Mouse (Mus musculus): Measurements from ENCODE around the gene Mrps21. TPM values are rescaled to one million over a fixed set of nuclear protein-coding genes. Genes with fewer than 3 reads are reported as not detected.

The Mrps21 gene
- polyA plus RNA-seq, 1 experiment from 2014 or later: 252 TPM

DNA sequence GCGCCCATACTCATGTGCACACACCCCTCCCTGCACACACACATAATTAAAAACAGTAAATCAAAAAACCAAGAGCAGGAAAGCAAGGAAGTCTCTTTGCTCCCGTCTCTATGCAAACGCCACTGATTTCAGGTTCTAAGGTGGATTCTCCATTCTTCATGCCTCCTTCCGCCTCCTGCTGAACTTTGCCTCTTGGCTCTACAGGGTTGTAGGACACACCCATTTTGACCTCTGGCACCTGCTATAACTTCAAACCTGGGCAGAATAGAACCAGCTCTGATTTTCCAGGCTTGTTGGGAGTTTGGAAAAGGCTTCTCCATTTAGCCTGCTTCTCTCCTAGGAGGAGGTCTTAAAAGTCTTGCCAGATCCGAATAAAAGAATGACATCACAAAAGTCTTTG, 13.1 kb upstream of the Mrps21 start:
- ATAC-seq: no peak
- TF ChIP-seq EP300 (IDR thresholded peaks at IDR 0.05) (no peak), CTCF (IDR thresholded peaks at IDR 0.05) (no peak)

DNA sequence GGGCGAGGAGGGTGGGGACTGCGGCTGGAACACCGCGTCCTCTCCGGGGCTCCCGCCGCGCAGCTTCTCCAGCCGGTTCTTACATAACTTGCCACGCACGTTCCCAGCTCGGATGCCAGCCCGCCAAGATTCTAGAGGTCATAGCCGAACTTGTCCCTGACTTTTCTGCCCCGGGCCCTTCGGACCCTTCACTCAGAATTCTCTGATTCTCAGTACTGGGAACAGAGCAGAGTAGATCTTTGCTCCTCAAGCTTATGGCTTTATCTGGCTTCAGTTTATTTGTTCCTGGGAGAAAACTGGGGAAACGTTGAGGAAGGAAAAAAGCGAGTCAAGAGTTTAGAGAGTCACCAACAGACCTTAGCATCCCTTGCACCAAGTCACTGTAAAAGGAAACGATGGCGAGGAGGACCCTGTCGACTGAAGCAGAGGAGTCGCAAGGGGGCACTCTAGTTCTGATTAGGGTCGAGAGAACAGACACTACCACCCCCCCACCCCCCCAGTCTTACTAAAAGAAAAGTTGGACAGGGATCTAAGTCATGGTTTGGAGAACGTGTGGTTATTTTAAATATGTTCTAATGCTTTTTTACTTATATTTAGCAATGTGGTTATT, 11.6 kb upstream of the Mrps21 start:
- H3K36me3 ChIP-seq (ENCODE audit: insufficient read depth, low read length): 0 out of 2 replicates have a peak, but pooled peaks cover 2% of the 10 kb centered on the region
- H3K9me3 ChIP-seq (ENCODE audit: low read length): no peaks in the 10 kb centered on the region
- 2% methylated on average over 24 of the region's 24 CpGs for WGBS
- H3K27ac ChIP-seq (ENCODE audit: low read length): peak overlapping the region; percentile 52
- ATAC-seq: peak; percentile 27; the same call in 1 of the 2 replicates
- TF ChIP-seq EP300 (IDR thresholded peaks at IDR 0.05) (peak; percentile 48; the same call in 1 of the 2 replicates), CTCF (IDR thresholded peaks at IDR 0.05) (peak; percentile 72)
- peak overlapping the region; percentile 38 for H3K4me3 ChIP-seq (ENCODE audit: low read depth, low read length)
- H3K9ac ChIP-seq (replicated peaks; ENCODE audit: low read depth): peak overlapping the region; percentile 4; the same call in 1 of the 2 replicates
- H3K4me2 ChIP-seq (replicated peaks; ENCODE audit: low read depth, low read length): peak overlapping the region; percentile 82
- H3K27me3 ChIP-seq (replicated peaks; ENCODE audit: insufficient read depth, low read length): no peaks in the 10 kb centered on the region
- DNase-seq (ENCODE audit: low spot score): peak; percentile 86
- peaks cover 11% of the 10 kb centered on the region; the same call in 1 of the 2 replicates for H3K4me1 ChIP-seq (ENCODE audit: insufficient read depth, low read depth, low read length)

More for the DNA sequence above, 13.1 kb upstream of the Mrps21 start:
- Histone ChIP-seq H3K4me2 (replicated peaks; ENCODE audit: low read depth, low read length) (no peak overlapping the region), H3K27ac (ENCODE audit: low read length) (no peak overlapping the region), H3K36me3 (ENCODE audit: insufficient read depth, low read length) (0 out of 2 replicates have a peak, but pooled peaks cover 3% of the 10 kb centered on the region), H3K9me3 (ENCODE audit: low read length) (no peaks in the 10 kb centered on the region), H3K4me3 (ENCODE audit: low read depth, low read length) (no peak overlapping the region), H3K4me1 (ENCODE audit: insufficient read depth, low read depth, low read length) (peaks cover 11% of the 10 kb centered on the region; the same call in 1 of the 2 replicates), H3K9ac (replicated peaks; ENCODE audit: low read depth) (no peak overlapping the region), H3K27me3 (replicated peaks; ENCODE audit: insufficient read depth, low read length) (no peaks in the 10 kb centered on the region)
- 85% methylated on average over 5 of the region's 5 CpGs for WGBS
- DNase-seq (ENCODE audit: low spot score): no peak

DNA sequence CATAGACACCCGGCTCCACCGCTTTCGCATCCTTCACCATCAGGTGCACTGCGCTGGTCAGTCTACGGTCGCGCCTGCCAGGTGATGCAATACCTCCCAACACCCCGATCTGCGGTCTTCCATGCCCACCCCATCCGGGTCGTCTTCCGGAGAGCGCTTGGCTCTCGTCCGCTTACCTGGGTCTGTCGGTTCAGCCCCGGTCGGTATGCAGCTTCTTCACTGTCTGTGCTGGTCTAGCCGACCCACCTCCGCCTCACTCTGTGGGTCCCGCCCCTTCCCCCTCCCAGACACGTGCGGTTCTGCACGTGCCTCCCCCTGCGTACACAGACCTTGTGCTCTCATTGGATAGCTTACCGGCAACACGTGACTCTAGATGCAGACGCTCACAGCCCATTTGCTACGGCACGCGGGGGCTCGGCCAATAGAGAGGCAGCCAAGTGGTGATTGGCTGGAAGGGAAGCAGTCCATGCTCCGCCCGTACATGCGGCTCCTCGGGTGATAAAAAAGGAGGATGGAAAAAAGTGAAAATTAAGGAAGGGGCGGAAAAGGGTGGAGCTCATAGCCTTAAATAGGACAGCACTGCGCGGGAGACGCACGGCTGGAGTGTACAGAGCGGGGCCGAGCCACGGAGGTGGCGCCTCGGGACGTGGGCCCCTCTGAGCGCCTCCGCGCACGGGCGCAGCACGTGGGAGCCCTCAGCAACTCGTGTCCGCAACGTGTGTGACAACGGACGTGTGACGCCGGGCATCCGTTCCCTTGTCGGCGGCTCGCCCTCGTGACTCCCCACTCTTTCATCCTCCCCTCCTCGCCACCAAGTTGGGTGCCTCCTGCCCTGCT, 10.9 kb upstream of the Mrps21 start, which contains the start of gene Ciart:
Gene Ciart (minus strand): TSS at position 273 of the 837 bp plus-strand sequence.
- TF ChIP-seq EP300 (IDR thresholded peaks at IDR 0.05) (no peak), CTCF (IDR thresholded peaks at IDR 0.05) (no peak)
- ATAC-seq: peak; percentile 98
- Histone ChIP-seq H3K9ac (replicated peaks; ENCODE audit: low read depth) (peak within 1 kb of the TSS; percentile 4; the same call in 1 of the 2 replicates), H3K4me1 (ENCODE audit: insufficient read depth, low read depth, low read length) (peaks cover 11% of the 10 kb centered on the region; the same call in 1 of the 2 replicates), H3K9me3 (ENCODE audit: low read length) (no peaks in the 10 kb centered on the region), H3K4me3 (ENCODE audit: low read depth, low read length) (peak within 1 kb of the TSS; percentile 38), H3K27ac (ENCODE audit: low read length) (peak within 1 kb of the TSS; percentile 52), H3K36me3 (ENCODE audit: insufficient read depth, low read length) (no peaks in the 10 kb centered on the region), H3K4me2 (replicated peaks; ENCODE audit: low read depth, low read length) (peak within 1 kb of the TSS; percentile 82), H3K27me3 (replicated peaks; ENCODE audit: insufficient read depth, low read length) (no peaks in the 10 kb centered on the region)
- peak; percentile 98 for DNase-seq (ENCODE audit: low spot score)
- under 1% methylated on average over 60 of the region's 66 CpGs for WGBS

DNA sequence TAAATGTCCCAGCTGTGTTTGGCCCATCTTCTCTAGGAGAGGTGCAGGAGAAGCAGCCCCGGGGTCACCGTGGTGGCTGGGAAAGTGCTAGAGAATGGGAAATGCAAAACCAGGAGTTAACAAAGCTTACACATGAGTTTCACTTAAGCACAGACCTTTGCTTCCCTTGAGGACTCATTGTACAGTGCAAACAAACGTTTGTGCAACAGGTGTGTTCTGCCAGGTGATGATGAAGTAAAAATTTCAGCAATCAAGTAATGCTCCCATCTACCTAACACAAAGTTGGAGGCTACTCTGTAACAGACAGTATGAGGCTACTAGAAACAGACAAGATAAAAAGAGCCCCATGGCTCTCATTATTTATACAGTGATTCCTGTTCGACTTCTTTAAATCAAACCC, 7.7 kb upstream of the Mrps21 start:
- ATAC-seq: no peak
- H3K4me1 ChIP-seq (ENCODE audit: insufficient read depth, low read depth, low read length): peaks cover 11% of the 10 kb centered on the region; the same call in 1 of the 2 replicates
- H3K9me3 ChIP-seq (ENCODE audit: low read length): no peaks in the 10 kb centered on the region
- no peak for TF ChIP-seq EP300 (IDR thresholded peaks at IDR 0.05)
- TF ChIP-seq CTCF (IDR thresholded peaks at IDR 0.05): no peak
- WGBS: 70% methylated on average over 4 of the region's 4 CpGs
- H3K27ac ChIP-seq (ENCODE audit: low read length): no peak overlapping the region
- H3K4me2 ChIP-seq (replicated peaks; ENCODE audit: low read depth, low read length): no peak overlapping the region
- DNase-seq (ENCODE audit: low spot score): peak; percentile 52
- no peaks in the 10 kb centered on the region for H3K27me3 ChIP-seq (replicated peaks; ENCODE audit: insufficient read depth, low read length)
- no peak overlapping the region for H3K9ac ChIP-seq (replicated peaks; ENCODE audit: low read depth)
- no peaks in the 10 kb centered on the region for H3K36me3 ChIP-seq (ENCODE audit: insufficient read depth, low read length)
- H3K4me3 ChIP-seq (ENCODE audit: low read depth, low read length): no peak overlapping the region

DNA sequence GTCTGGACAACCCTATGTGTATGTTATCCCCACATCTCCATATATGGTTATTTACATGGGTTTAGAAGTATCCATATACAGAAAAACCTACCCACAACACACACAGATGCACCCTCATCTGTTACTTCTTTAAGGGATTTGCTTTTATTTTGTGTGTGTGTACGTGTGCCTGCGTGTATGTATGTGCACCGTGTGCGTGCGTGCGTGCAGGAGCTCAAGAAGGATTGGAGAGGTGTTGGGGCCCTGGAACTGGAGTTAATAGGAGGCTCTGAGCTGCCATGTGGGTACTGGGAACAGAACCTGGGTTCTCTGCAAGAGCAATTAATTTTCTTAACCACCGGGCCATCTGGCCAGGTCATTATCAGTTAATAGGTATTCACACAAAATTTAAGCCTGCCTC, 729 bp upstream of the Mrps21 start:
- H3K9me3 ChIP-seq (ENCODE audit: low read length): no peaks in the 10 kb centered on the region
- H3K4me1 ChIP-seq (ENCODE audit: insufficient read depth, low read depth, low read length): peaks cover 6% of the 10 kb centered on the region
- WGBS: 69% methylated on average over 7 of the region's 7 CpGs
- TF ChIP-seq EP300 (IDR thresholded peaks at IDR 0.05): no peak
- no peak for TF ChIP-seq CTCF (IDR thresholded peaks at IDR 0.05)
- peak overlapping the region; percentile 71; the same call in 1 of the 2 replicates for H3K27ac ChIP-seq (ENCODE audit: low read length)
- peak overlapping the region; percentile 72 for H3K9ac ChIP-seq (replicated peaks; ENCODE audit: low read depth)
- no peak for DNase-seq (ENCODE audit: low spot score)
- no peaks in the 10 kb centered on the region for H3K36me3 ChIP-seq (ENCODE audit: insufficient read depth, low read length)
- H3K4me2 ChIP-seq (replicated peaks; ENCODE audit: low read depth, low read length): peak overlapping the region; percentile 75
- H3K27me3 ChIP-seq (replicated peaks; ENCODE audit: insufficient read depth, low read length): no peaks in the 10 kb centered on the region
- ATAC-seq: no peak
- H3K4me3 ChIP-seq (ENCODE audit: low read depth, low read length): peak overlapping the region; percentile 57

DNA sequence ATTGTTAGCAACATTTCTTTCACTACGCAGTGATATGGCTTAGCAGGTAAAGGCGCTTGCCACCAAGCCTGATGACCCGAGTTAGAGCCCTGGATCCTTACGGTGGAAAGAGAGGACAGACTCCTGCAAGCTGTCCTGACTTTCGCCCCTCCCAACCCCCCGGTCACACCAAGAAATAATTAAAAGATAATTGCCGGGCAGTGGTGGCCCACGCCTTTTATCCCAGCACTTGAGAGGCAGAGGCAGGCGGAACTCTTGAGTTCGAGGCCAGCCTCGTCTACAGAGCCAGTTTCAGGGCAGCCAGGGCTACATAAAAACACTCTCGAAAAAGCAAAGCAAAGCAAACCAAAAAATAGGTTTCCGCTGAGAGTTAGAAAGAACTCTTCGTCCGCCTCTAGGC, 343 bp downstream of the Mrps21 start:
- H3K27ac ChIP-seq (ENCODE audit: low read length): peak overlapping the region; percentile 71
- TF ChIP-seq CTCF (IDR thresholded peaks at IDR 0.05) (no peak), EP300 (IDR thresholded peaks at IDR 0.05) (no peak)
- H3K36me3 ChIP-seq (ENCODE audit: insufficient read depth, low read length): no peaks in the 10 kb centered on the region
- H3K4me3 ChIP-seq (ENCODE audit: low read depth, low read length): peak overlapping the region; percentile 57
- DNase-seq (ENCODE audit: low spot score) (no peak), ATAC-seq (peak; percentile 46)
- peaks cover 6% of the 10 kb centered on the region for H3K4me1 ChIP-seq (ENCODE audit: insufficient read depth, low read depth, low read length)
- no peaks in the 10 kb centered on the region for H3K27me3 ChIP-seq (replicated peaks; ENCODE audit: insufficient read depth, low read length)
- H3K9ac ChIP-seq (replicated peaks; ENCODE audit: low read depth): peak overlapping the region; percentile 72
- WGBS: 3% methylated on average over 15 of the region's 15 CpGs
- peak overlapping the region; percentile 75 for H3K4me2 ChIP-seq (replicated peaks; ENCODE audit: low read depth, low read length)
- H3K9me3 ChIP-seq (ENCODE audit: low read length): no peaks in the 10 kb centered on the region

Measured in lung, postnatal 0 days (tissue).